Mouse (Mus musculus) CH12F3 (cell line): ENCODE results near the gene Spns2.
"Not testable (repeated sequence)": the region's sequence is repeated elsewhere in the genome, so short reads cannot be mapped to it uniquely, and the experiment has no call there.

Experiments
- in situ Hi-C: fragments of 300-500 bp; cut with MboI; formaldehyde crosslinking; loops from 2 replicates; pipeline ENCODE4 v1.14.3; 2020; ENCODE audit warnings: low sequenced_read_pairs

The Spns2 gene

GRCm38 (mm10) chr11:72440965-72441664 lies 48.6 kb downstream of the Spns2 start, which contains the start of gene Mybbp1a:
Gene Mybbp1a, plus strand, starts transcription at chr11:72441355.
- in situ Hi-C loops, result loop anchor here (10.0 kb wide), 1 partner anchor 114 kb away; the partner anchor contains the start of gene Spns3

DNA sequence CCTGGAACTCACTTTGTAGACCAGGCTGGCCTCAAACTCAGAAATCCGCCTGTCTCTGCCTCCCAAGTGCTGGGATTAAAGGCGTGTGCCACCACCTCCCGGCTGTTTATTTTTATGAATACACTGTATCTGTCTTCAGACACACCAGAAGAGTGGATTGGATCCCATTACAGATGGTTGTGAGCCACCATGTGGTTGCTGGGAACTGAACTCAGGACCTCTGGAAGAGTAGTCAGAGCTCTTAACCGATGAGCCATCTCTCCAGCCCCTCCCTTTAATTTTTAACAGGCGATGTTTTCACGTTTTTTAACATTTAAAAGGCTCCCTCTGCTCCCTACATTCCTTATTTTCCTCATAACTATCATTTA lies 49.1 kb downstream of the Spns2 start:
- in situ Hi-C loops, result loop anchor here (10.0 kb wide), 1 partner anchor 114 kb away; the partner anchor contains the start of gene Spns3

DNA sequence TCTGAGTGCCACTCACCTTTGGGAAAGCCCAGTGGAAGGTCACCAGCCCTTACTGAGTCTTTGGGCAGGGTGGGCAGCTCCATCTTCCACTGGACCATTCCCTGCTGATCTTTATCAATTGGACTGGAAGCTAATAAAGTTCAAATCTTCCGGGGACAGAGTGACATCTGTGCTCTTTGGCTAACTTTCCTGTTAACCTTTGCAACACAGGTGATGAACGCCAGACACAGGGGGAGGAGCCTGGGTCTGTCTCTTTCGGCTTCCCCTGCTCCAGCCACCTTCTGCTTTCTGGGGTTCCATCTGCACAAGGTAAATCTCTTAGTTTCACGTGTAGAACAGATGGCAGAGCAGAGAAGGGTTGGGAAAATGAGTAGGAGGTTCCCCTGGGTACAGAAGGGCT lies 51.3 kb downstream of the Spns2 start:
- in situ Hi-C loops, result no loop called here

GRCm38 (mm10) chr11:72436756-72437650 lies 52.7 kb downstream of the Spns2 start:
- in situ Hi-C loops, result no loop called here

- in situ Hi-C loops, result no loop called here
Measured at GRCm38 (mm10) chr11:72436271-72436670, 53.4 kb downstream of the Spns2 start.

GRCm38 (mm10) chr11:72435694-72436045 lies 54.0 kb downstream of the Spns2 start:
- in situ Hi-C loops, result no loop called here

- in situ Hi-C loops, result no loop called here
Measured at GRCm38 (mm10) chr11:72434963-72435693, 54.6 kb downstream of the Spns2 start, which contains the start of gene Ggt6. Gene Ggt6, plus strand, starts transcription at chr11:72435526.

DNA sequence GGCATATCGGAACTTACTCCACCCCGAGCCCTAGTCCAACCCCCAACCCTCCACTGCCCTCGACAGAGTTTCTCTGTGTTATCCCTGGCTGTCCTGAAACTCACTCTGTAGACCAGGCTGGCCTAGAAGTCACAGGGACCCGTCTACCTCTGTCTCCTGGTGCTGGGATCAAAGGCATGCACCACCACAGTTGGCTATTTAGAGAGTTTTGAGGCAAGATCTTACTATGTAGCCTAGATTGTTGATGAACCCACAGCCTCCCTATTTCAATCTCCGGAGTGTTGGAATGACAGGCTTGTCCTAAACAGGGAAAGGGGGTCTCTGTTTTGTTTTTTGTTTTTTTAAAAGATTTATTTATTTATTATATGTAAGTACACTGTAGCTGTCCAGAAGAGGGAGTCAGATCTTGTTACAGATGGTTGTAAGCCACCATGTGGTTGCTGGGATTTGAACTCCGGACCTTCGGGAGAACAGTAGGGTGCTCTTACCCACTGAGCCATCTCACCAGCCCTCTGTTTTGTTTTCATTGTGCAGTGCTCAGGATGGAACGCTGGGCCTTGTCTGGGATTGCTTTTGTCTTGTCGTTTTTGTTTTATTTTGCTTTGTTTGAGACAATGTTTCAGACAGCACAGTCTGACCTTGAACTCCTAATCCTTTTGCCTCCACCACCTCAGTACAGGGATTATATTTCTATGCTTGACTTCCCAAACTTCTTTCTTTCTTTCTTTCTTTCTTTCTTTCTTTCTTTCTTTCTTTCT lies 59.2 kb downstream of the Spns2 start:
- in situ Hi-C loops, result not testable (repeated sequence)

GRCm38 (mm10) chr11:72429288-72429690 lies 60.4 kb downstream of the Spns2 start:
- in situ Hi-C loops, result no loop called here

DNA sequence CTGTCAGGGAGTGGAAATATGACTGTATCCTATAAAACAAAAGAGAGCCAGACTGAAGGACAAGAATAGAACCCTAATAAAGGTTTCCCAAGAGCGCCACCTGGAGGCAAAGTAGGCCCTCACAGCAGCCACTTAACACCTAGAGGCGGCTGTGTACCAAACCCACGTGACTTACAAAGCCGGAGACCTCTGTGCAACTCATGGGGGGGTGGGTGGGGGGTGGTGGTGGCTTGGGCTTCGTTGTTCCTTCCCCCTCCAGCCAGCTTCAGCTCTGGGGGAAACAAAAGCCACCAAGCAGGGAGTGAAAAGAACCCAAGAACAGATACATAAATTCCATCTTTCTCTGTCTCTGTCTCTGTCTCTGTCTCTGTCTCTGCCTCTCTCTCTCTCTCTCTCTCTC lies 61.0 kb downstream of the Spns2 start:
- in situ Hi-C loops, result no loop called here

- in situ Hi-C loops, result no loop called here
Measured at GRCm38 (mm10) chr11:72426884-72427283, 62.8 kb downstream of the Spns2 start.

DNA sequence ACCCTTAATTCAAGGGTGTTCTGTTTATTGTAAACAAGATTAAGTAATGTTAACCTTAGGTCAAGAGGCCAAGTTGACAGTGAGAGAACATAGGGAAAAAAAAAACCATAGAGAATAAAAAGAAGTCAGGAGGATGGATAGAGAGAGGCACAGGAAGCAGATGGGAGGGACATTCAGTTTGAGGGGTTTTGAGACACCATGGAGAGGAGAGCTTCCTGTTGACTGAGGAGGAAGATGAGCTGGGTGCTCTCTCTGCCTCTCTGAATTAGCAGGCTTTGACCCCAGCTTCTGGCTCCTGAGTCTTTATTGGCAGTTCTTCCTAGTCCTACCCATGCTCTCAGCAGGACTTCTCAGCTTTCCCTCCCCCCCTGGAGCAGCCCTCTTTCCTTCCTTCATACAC lies 64.5 kb downstream of the Spns2 start:
- in situ Hi-C loops, result no loop called here

GRCm38 (mm10) chr11:72423686-72424085 lies 66.0 kb downstream of the Spns2 start:
- in situ Hi-C loops, result loop anchor here (5.0 to 25.0 kb wide), 2 partner anchors 81 to 186 kb away; no protein-coding TSS in a partner anchor

- in situ Hi-C loops, result loop anchor here (5.0 to 25.0 kb wide), 2 partner anchors 79 to 184 kb away; no protein-coding TSS in a partner anchor
Measured at GRCm38 (mm10) chr11:72421518-72422278, 68.0 kb downstream of the Spns2 start.

DNA sequence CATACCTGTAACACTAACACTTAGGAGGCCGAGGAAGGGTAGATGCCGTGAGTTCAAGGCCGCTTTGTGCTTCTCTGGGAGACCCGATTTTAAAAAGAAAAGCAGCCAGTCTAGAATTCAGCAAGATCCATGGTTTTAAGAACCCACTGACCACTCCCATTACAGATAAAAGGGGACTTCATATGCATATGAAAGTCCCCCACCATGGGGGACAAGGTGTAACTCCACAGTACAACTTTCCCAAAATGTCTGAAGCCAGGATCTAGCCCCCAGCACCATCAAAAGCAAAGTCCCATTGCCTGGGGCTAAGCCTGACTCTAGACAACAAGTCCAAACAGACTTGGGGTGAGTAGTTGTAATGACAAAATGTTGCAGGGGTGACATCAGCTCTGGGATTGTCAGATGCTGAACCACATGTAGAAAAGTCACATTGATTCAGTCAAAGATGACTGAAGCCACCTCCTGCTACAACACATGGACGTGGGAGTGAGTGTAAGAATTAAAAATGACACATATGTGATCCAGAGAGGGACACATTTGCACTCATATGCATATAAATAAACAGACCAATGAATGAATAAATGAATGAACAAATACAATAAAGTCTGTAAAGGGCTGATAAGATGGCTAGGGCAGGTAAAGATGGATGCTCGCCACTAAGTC lies 69.1 kb downstream of the Spns2 start:
- in situ Hi-C loops, result loop anchor here (5.0 to 25.0 kb wide), 2 partner anchors 78 to 183 kb away; no protein-coding TSS in a partner anchor

DNA sequence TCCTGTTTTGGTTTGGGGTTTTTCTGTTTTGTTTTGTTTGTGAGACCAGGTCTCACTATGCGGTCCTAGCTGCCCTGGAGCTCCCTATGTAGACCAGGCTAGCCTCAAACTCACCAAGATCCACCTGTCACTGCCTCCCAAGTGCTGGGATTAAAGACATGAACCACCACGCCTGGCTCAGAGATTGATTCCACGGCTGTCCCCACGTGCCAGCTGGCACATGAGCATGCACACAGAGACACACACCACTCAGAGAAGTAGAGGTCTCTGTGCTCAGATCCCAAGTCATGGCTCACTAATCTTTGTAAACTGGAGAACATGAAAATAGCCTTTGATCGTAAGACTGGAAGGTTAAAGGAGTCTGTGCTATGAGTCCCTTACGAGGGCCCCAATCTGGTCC lies 70.7 kb downstream of the Spns2 start:
- in situ Hi-C loops, result loop anchor here (25.0 kb wide), 1 partner anchor 182 kb away; no protein-coding TSS in a partner anchor

GRCm38 (mm10) chr11:72418227-72418626 lies 71.5 kb downstream of the Spns2 start:
- in situ Hi-C loops, result loop anchor here (25.0 kb wide), 1 partner anchor 181 kb away; no protein-coding TSS in a partner anchor

- in situ Hi-C loops, result loop anchor here (25.0 kb wide), 1 partner anchor 180 kb away; no protein-coding TSS in a partner anchor
Measured at GRCm38 (mm10) chr11:72417376-72417775, 72.3 kb downstream of the Spns2 start.

DNA sequence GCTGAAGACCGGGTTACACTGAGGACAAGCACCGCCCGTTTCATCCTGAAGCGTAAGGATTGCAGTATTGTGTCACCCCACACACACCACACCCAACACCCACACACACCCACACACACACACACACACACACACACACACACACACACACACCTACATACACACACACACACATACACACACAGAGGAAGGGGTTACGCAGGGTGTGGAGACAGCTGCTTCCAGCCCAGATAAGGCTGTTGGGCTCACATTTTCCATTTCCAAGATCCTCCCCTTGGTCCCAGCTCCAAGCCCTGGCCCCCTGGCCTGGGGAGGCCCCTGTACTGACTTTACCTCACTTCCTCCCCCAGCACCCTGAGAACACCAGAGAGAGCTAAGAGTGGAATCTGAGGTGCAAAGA lies 73.0 kb downstream of the Spns2 start:
- in situ Hi-C loops, result loop anchor here (25.0 kb wide), 1 partner anchor 179 kb away; no protein-coding TSS in a partner anchor
